In genomic region chr14:31251084-31251604, GRCm38 (mm10) we compare ENCODE assay signal across 8 mouse cellular contexts. TPM values are rescaled to one million over a fixed set of nuclear protein-coding genes. Genes with fewer than 3 reads are reported as not detected.
DNase-seq lines count a peak whose midpoint lies in the region; ATAC-seq lines count a peak whose summit lies in the region.

Phf7 (minus strand) TSS chr14:31251317.
Bap1 (plus strand) TSS chr14:31251450.

- H3K27ac ChIP-seq in embryonic facial prominence, embryonic 11.5 days (replicated peaks; ENCODE audit: low read depth, low read length), result peak within 1 kb of the TSS; percentile 73; the same call in 1 of the 2 replicates
- H3K27ac ChIP-seq in limb, embryonic 10.5 days, result peak within 1 kb of the TSS; percentile 97
- H3K27ac ChIP-seq in midbrain, embryonic 12.5 days (replicated peaks), result peak within 1 kb of the TSS; percentile 89

- peaks cover 11% of the 10 kb centered on the region for H3K36me3 ChIP-seq in embryonic facial prominence, embryonic 11.5 days (replicated peaks; ENCODE audit: control insufficient read depth, insufficient read depth, low read depth, low read length)
- H3K36me3 ChIP-seq in limb, embryonic 10.5 days, result peaks cover 38% of the 10 kb centered on the region
- peaks cover 34% of the 10 kb centered on the region for H3K36me3 ChIP-seq in midbrain, embryonic 12.5 days

- no peaks in the 10 kb centered on the region for H3K9me3 ChIP-seq in embryonic facial prominence, embryonic 11.5 days (replicated peaks; ENCODE audit: control insufficient read depth, low read length)
- no peaks in the 10 kb centered on the region for H3K9me3 ChIP-seq in limb, embryonic 10.5 days (replicated peaks)
- no peaks in the 10 kb centered on the region for H3K9me3 ChIP-seq in midbrain, embryonic 12.5 days

- no peaks in the 10 kb centered on the region for H3K27me3 ChIP-seq in embryonic facial prominence, embryonic 11.5 days (ENCODE audit: control insufficient read depth, insufficient read depth, low read length)
- H3K27me3 ChIP-seq in limb, embryonic 10.5 days (ENCODE audit: low read depth, poor library complexity, severe bottlenecking), result no peaks in the 10 kb centered on the region
- H3K27me3 ChIP-seq in midbrain, embryonic 12.5 days, result no peaks in the 10 kb centered on the region

- peak; percentile 90 for DNase-seq in 3134 (ENCODE audit: extremely low read depth, insufficient read length, low spot score)
- DNase-seq in adrenal gland, postnatal 25 days, result peak; percentile 96
- peak; percentile 97 for DNase-seq in embryonic facial prominence, embryonic 11.5 days (ENCODE audit: low spot score)
- peak; percentile 99 for DNase-seq in heart, adult 11 months
- peak; percentile 89 for DNase-seq in kidney, adult 11 months
- DNase-seq in limb, embryonic 10.5 days (ENCODE audit: low spot score), result peak; percentile 100
- DNase-seq in skeletal muscle tissue, adult 2 months (ENCODE audit: low read depth, low spot score), result peak; percentile 91

- peak within 1 kb of the TSS; percentile 94 for H3K9ac ChIP-seq in embryonic facial prominence, embryonic 11.5 days (replicated peaks; ENCODE audit: low read length)
- H3K9ac ChIP-seq in midbrain, embryonic 12.5 days (replicated peaks), result peak within 1 kb of the TSS; percentile 86

- peak within 1 kb of the TSS; percentile 78 for H3K4me2 ChIP-seq in embryonic facial prominence, embryonic 11.5 days (ENCODE audit: low read depth, low read length)
- peak within 1 kb of the TSS; percentile 74 for H3K4me2 ChIP-seq in midbrain, embryonic 12.5 days (replicated peaks)

- no peaks in the 10 kb centered on the region for H3K4me1 ChIP-seq in embryonic facial prominence, embryonic 11.5 days (ENCODE audit: control insufficient read depth, insufficient read depth, low read length)
- peaks cover 18% of the 10 kb centered on the region for H3K4me1 ChIP-seq in limb, embryonic 10.5 days
- H3K4me1 ChIP-seq in midbrain, embryonic 12.5 days, result peaks cover 9% of the 10 kb centered on the region

- ATAC-seq in embryonic facial prominence, embryonic 11.5 days (replicated peaks; ENCODE audit: insufficient number of reproducible peaks, low FRiP score, low TSS enrichment, low read depth), result peak; percentile 87
- peak; percentile 93 for ATAC-seq in midbrain, embryonic 12.5 days (ENCODE audit: low FRiP score, low read depth)

- under 1% methylated on average over 73 of the region's 75 CpGs for WGBS in embryonic facial prominence, embryonic 11.5 days
- WGBS in limb, embryonic 10.5 days, result under 1% methylated on average over 75 of the region's 75 CpGs
- under 1% methylated on average over 62 of the region's 75 CpGs for WGBS in midbrain, embryonic 12.5 days

- H3K4me3 ChIP-seq in embryonic facial prominence, embryonic 11.5 days (ENCODE audit: low read depth, low read length), result peak within 1 kb of the TSS; percentile 97
- H3K4me3 ChIP-seq in limb, embryonic 10.5 days, result peak within 1 kb of the TSS; percentile 93
- peak within 1 kb of the TSS; percentile 85 for H3K4me3 ChIP-seq in midbrain, embryonic 12.5 days

RNA-seq across cellular contexts. Expression of gene Phf7, which starts in this region (rescaled TPM):
- total RNA-seq in adrenal gland, postnatal 25 days (2021), result 7.6 and 11.0 TPM in 2 replicates
- 12.5 and 14.2 TPM in 2 replicates for polyA plus RNA-seq in embryonic facial prominence, embryonic 11.5 days (2014; fragmentation: Nextera tagmentation; extraction: Ambion mirVana)
- polyA plus RNA-seq in limb, embryonic 10.5 days (2016; fragmentation: Nextera tagmentation; extraction: Ambion mirVana), result 11.3 and 11.7 TPM in 2 replicates
- polyA plus RNA-seq in midbrain, embryonic 12.5 days (2016; fragmentation: Nextera tagmentation; extraction: Ambion mirVana), result 12.0 and 12.2 TPM in 2 replicates

RNA-seq across cellular contexts. Expression of gene Bap1, which starts in this region (rescaled TPM):
- 62.6 and 65.9 TPM in 2 replicates for total RNA-seq in adrenal gland, postnatal 25 days (2021)
- 82.9 and 85.1 TPM in 2 replicates for polyA plus RNA-seq in embryonic facial prominence, embryonic 11.5 days (2014; fragmentation: Nextera tagmentation; extraction: Ambion mirVana)
- polyA plus RNA-seq in limb, embryonic 10.5 days (2016; fragmentation: Nextera tagmentation; extraction: Ambion mirVana), result 133 and 148 TPM in 2 replicates
- polyA plus RNA-seq in midbrain, embryonic 12.5 days (2016; fragmentation: Nextera tagmentation; extraction: Ambion mirVana), result 124 and 127 TPM in 2 replicates

Comparison
In these comparisons a context has a peak if more than half of its experiments do, and no peak if none do; other contexts are left out.
1. Peak in every context shown above with its lines: DNase-seq, ATAC-seq, H3K4me3 ChIP-seq and H3K27ac ChIP-seq.